Mouse (Mus musculus) liver, adult 2 months (tissue): ENCODE data around the gene Prkcb.

Source experiments
- CTCF ChIP-seq: fragments of 200-500 bp; IDR thresholded peaks from 2 replicates; pipeline ENCODE4 v1.5.1; 2011; ENCODE audit warnings: low read depth, low read length, control low read depth
- POLR2A ChIP-seq: fragments of 200-500 bp; IDR thresholded peaks from 2 replicates; pipeline ENCODE4 v1.6.1; 2011; ENCODE audit warnings: low read length, control low read depth; ENCODE audit not compliant: insufficient read depth; ENCODE audit errors: extremely low read depth

GRCm38 (mm10) chr7:122432401-122432800, 143.8 kb downstream of the Prkcb start:
- TF ChIP-seq POLR2A (no peak), CTCF (no peak)
